Mouse (Mus musculus) embryonic fibroblast, embryonic 13.5 days (primary cell): ENCODE measurements around the gene Arhgap10. TPM values are rescaled to one million over a fixed set of nuclear protein-coding genes. Genes with fewer than 3 reads are reported as not detected.

ENCODE experiments used
- H3K27ac ChIP-seq: 2 replicates; pipeline ENCODE4 v1.5.1; 2012; ENCODE audit warnings: low read length, control low read depth, inconsistent platforms; ENCODE audit not compliant: insufficient read depth
- H3K4me1 ChIP-seq: 2 replicates; pipeline ENCODE4 v1.6.1; 2011; ENCODE audit warnings: low read length; ENCODE audit not compliant: control insufficient read depth, insufficient read depth
- H3K4me3 ChIP-seq: 2 replicates; pipeline ENCODE4 v1.5.1; 2011; ENCODE audit warnings: mild to moderate bottlenecking, control low read depth, low read length; ENCODE audit not compliant: insufficient read depth
- CTCF ChIP-seq: IDR thresholded peaks from 2 replicates; pipeline ENCODE4 v1.5.1; 2011; ENCODE audit warnings: mild to moderate bottlenecking, control low read depth, low read length, moderate library complexity, borderline replicate concordance; ENCODE audit not compliant: insufficient read depth
- POLR2A ChIP-seq: IDR thresholded peaks from 2 replicates; pipeline ENCODE4 v1.6.1; 2011; ENCODE audit warnings: low read depth, mild to moderate bottlenecking, control low read depth, low read length, moderate library complexity
- polyA plus RNA-seq: library from polyadenylated mRNA; stranded (reverse); fragments of >200 nt; gene quantifications from 2 replicates; pipeline ENCODE4 v1.2.4, GENCODE M21; 2011; ENCODE audit warnings: low read depth; ENCODE audit not compliant: missing spikeins, insufficient read length

Gene Arhgap10
- polyA plus RNA-seq, 1 experiment, result 32.1 TPM

DNA sequence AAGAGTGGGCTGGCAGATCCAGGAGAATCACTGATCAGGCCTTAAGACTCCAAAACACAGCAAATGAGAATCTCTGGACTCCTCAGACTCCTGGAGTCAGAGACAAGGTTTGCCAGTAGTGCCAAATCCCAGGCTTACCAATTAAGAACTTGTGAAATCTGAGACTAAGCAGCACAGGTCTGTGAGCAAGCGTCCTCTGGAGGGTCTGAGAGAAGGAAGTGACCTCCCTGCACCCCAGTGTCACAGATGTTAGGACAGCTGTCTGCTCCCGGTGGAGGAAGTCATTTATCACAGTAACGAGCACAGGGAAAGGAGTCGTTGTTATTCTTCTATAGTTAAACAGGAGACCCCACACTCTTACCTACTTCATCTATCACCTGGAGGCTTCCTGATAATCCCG is 101.0 kb downstream of the Arhgap10 start:
- H3K27ac ChIP-seq, result no peak overlapping the region
- H3K4me1 ChIP-seq, result no peaks in the 10 kb centered on the region
- H3K4me3 ChIP-seq, result no peak overlapping the region
- no peak for TF ChIP-seq POLR2A
- TF ChIP-seq CTCF, result no peak

DNA sequence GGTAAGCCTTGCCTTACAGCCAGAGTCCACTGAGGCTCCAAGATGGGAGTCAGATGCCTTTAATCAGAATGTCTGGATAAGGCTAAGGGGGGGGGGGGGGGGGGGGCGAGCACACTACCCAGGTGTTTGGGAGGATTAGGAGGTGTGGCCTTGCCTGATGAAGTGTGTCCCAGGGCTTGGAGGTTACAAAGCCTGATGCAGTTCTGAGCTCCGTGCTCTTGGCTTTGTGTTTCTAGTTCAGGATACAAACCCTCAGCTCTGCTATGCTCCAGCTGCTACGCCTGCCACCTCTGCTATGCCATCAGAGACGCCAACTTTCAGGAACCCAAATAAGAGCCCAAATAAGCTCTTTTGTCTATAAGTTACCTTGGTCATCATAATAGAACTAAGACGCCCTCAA is 101.7 kb downstream of the Arhgap10 start:
- Histone ChIP-seq H3K4me1 (no peaks in the 10 kb centered on the region), H3K4me3 (no peak overlapping the region), H3K27ac (no peak overlapping the region)
- TF ChIP-seq POLR2A (no peak), CTCF (no peak)

DNA sequence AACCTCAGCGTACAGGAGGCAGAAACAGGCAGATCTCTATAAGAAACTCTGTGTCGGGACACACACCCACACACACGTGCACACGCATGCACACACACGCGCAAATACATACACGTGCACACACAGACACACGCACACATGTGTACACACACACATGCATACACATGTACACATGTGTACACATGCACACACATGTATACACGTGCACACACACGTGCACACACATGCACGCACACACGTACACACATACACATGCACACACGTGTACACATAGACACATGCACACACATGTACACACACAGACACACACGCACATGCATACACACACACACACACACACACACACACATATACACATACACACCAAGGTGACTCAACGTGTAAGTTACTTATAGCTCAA is 106.5 kb downstream of the Arhgap10 start:
- H3K4me1 ChIP-seq, result no peaks in the 10 kb centered on the region
- no peak; the same call in 1 of the 2 replicates for TF ChIP-seq CTCF
- no peak overlapping the region for H3K4me3 ChIP-seq
- H3K27ac ChIP-seq, result no peak overlapping the region

DNA sequence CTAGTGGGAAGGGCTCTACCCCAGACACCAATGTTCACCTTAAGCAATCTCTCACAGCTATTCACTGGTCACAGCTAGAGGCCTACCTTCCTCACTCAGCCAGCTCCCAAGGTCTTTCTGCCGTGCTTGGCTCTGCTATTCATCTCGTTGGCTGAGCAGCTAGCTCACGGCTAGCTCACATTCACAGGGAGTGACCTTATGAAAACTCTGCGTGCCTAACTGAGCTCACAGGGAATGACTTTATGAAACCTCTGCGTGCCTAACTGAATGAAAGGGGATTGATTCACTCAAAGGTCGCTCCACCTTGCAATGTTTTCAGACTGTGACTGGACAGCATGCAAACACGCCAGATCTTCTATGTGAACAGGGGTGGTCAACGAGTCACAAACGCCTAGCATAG is 107.4 kb downstream of the Arhgap10 start:
- no peak overlapping the region for H3K4me3 ChIP-seq
- no peak overlapping the region for H3K27ac ChIP-seq
- no peaks in the 10 kb centered on the region for H3K4me1 ChIP-seq
- TF ChIP-seq CTCF, result no peak
- no peak for TF ChIP-seq POLR2A

DNA sequence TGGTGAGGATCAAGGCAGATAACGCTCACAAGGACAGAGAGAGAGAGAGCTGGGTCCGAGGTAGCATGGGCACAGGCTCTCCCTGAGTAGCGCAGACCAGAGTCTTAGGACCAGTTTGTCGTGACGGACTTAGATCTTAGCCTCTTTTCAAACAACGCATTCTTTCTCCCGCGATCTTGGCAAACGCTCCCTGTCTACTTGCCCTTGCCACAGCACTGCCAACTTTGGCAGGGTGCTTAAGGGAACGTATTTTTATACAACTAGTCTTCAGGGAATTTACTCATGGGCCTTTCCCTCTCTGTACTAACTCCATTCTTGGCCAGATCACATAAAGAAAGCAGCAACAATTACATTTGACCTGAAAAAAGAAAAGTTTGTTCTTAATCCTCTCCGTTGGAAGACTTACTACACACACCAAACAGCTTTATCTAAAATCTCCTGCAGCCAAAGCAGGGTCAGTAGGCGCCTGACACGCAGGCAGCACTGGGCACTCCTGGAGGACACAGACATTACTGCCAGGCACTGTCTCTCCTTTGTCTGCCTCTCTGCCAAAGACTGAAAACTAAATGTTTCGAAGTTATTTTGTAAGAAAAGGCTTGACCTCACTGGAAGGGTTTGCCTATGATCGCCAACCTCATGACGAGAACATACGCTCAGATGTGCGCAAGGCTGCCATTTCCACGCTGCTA is 109.1 kb downstream of the Arhgap10 start:
- Histone ChIP-seq H3K4me1 (no peaks in the 10 kb centered on the region), H3K27ac (no peak overlapping the region), H3K4me3 (no peak overlapping the region)
- TF ChIP-seq POLR2A (no peak), CTCF (no peak)

DNA sequence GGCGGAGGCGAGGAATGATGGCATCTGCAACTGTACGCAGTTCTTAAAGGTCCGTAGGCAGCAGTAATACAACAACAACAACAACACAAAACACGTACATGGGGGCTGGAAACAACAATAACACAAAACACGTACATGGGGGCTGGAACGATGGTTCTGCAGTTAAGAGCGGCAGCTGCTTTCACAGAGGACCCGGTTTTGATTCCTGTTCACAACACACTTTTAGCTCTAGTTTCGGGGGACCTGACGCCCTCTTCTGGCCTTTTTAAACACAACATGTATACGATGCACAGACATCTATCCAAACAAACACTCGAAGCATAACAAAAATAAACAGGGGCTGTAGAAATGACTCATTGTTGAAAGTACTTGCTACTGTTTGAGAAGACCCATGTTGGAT is 110.9 kb downstream of the Arhgap10 start:
- Histone ChIP-seq H3K27ac (no peak overlapping the region), H3K4me3 (no peak overlapping the region), H3K4me1 (no peaks in the 10 kb centered on the region)
- TF ChIP-seq POLR2A, result no peak
- TF ChIP-seq CTCF, result no peak

DNA sequence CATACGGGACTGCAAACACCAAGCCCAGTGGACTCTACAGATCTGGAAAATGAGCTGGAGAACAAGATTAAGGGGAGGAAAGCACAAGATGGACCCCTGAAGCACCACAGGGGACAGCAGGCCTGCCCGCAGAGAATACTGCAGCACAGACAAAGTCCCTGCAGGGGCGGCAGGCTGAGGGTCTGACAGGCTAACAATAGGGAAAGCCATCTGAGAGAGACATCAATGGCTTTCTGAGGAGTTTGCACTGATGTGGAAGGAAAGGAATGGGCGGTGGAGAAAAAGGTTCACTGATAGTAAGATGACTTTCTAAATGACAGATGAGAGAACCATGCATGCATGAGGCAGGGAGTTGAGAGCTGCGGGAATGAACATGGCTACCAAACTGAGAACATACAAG is 111.3 kb downstream of the Arhgap10 start:
- H3K4me1 ChIP-seq, result no peaks in the 10 kb centered on the region
- no peak overlapping the region for H3K27ac ChIP-seq
- no peak for TF ChIP-seq POLR2A
- no peak for TF ChIP-seq CTCF
- no peak overlapping the region for H3K4me3 ChIP-seq

DNA sequence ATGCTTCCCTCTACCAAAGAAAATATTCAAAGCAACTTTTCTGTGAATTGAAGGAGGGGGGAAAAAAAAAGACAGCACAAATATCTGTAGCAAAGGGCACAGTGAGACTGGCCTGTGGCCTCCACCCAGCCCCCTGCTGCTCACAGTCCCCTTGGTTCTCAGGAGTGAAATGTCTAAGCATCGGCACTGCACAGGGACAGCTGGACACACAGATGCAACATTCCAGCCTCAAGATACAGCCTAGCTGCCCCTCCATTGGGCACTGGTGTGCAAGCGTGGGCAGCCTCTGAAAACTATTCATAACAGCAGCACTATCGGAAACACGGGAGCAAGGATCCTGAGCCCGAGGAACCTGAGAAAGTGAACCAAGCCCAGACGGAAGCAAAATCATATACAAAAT is 113.7 kb downstream of the Arhgap10 start:
- Histone ChIP-seq H3K27ac (no peak overlapping the region), H3K4me1 (no peaks in the 10 kb centered on the region), H3K4me3 (no peak overlapping the region)
- TF ChIP-seq POLR2A (no peak), CTCF (no peak)

DNA sequence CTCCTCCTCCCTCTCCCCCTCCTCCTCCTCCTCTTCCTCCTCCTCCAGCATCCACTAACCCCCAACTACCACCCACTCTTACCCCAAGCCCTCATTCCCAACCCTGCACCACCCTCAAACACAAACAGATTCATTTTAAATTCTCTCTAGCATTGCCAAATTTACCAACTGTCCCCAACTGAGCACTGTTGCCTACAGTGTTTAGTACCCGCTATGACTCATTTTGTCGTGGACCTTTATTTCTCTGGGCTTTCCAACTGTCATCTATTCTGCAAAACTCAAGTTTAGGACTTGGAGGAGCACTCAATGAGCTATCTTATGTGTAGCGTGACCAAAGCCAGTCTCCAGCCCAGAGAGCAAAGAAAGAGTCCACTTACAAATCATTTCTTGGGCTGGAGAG is 115.8 kb downstream of the Arhgap10 start:
- H3K27ac ChIP-seq, result no peak overlapping the region
- H3K4me1 ChIP-seq, result no peaks in the 10 kb centered on the region
- no peak for TF ChIP-seq CTCF
- TF ChIP-seq POLR2A, result no peak
- no peak overlapping the region for H3K4me3 ChIP-seq

DNA sequence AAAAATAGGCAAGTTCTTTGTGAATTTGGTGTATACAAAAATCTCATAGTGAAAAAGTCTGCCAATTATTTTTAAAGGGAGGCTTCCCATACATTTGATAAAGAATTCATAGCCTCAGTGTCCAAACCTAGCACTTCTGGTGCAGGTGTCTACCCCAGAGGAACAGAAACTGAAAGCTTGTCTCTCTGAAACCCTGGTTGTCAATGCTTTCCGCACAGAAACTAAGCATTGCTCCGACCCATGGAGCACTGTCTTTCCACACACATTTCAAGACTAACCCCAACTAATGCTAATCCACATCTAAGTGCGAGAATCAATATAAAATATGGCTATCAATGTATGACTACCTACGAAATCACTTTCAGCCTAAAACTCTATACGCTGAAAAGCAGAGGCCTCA is 116.6 kb downstream of the Arhgap10 start:
- no peaks in the 10 kb centered on the region for H3K4me1 ChIP-seq
- no peak overlapping the region for H3K27ac ChIP-seq
- no peak for TF ChIP-seq CTCF
- no peak for TF ChIP-seq POLR2A
- no peak overlapping the region for H3K4me3 ChIP-seq

DNA sequence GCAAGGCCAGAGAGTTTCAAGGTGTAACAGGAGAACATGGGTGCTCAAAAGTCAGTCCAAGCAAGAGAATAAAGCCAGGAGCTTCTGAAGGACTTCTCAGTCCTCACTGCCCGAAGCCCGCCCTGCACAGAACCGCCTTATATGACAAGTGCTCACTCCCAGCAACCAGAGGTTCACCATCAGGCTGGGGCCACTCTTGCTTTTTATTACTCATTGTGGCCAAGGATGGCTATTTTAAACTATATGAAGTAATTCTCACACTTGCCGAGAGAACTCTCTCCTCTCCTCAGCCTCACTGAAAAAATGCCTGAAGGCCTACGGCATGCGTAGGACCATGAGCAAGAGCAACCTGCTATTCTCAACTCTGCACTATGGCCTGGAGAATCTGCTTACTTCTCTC is 133.7 kb downstream of the Arhgap10 start:
- Histone ChIP-seq H3K27ac (no peak overlapping the region), H3K4me1 (no peaks in the 10 kb centered on the region), H3K4me3 (no peak overlapping the region)
- TF ChIP-seq CTCF, result no peak
- no peak for TF ChIP-seq POLR2A
